Mouse (Mus musculus) spleen, adult 2 months (tissue): ENCODE measurements around the gene Skor1.

Experiments used
- CTCF ChIP-seq: fragments of 200-500 bp; IDR thresholded peaks from 2 replicates; pipeline ENCODE4 v1.5.1; 2011; ENCODE audit warnings: mild to moderate bottlenecking, inconsistent platforms; ENCODE audit not compliant: insufficient read depth, insufficient read length, insufficient replicate concordance; ENCODE audit errors: extremely low read depth
- POLR2A ChIP-seq: fragments of 200-500 bp; IDR thresholded peaks from 2 replicates; pipeline ENCODE4 v1.6.1; 2011; ENCODE audit warnings: low read depth, low read length, inconsistent platforms

GRCm38 (mm10) chr9:63150086-63150800, 1.5 kb upstream of the Skor1 start:
- TF ChIP-seq POLR2A (no peak), CTCF (no peak)
